Mouse (Mus musculus) layer of hippocampus, adult 11-12 months (tissue): Measurements from ENCODE around the gene Irf2.

Source experiments
- DNase-seq: peaks from one replicate; pipeline ENCODE4 v3.0.0; 2022; ENCODE audit warnings: low spot score

Gene Irf2

DNA sequence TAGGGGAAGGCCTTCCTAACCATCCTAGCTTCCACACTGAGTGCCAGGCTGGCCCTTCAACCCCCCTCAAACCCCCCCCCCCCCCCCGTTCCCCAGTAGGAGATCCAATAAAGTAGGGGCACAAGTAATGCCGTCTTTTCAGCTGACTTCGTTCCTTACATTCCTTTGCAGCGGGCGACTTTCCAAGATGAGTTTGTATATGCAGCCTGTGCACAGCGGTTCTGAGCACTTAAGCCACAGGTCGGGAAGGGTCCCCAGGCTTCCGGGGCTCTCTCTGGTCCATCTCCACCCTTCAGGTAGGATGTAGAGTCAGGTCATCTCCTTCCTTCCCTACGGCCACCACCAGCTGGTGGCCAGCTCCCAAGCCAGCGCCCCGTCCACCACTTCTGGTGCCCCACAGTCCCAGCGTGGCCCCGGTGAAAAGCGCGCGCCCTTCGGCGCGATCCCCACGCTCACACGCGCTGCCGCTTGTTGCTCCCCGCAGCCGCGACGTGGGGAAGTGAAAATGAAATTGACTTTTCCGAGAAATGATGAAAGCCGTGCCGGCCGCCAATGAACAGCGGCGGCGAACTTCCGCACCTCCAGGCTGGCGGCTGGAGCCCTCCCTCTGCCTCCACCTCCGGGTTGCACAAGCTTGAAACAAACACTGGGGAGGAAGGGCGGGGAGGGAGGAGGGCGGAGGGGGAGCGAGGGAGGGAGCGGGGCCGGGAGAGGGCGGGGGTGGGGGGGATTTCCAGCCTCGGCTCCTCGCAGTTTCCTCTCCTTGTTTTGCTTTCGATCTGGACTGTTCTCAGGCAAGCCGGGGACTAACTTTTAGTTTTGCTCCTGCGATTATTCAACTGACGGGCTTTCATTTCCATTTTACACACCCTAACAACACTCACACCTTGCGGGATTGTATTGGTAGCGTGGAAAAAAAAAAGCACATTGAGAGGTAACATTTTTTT lies at the start of gene Irf2:
Irf2 (plus strand) TSS at position 730 of the 947 bp plus-strand sequence.
- peak; percentile 82 for DNase-seq

DNA sequence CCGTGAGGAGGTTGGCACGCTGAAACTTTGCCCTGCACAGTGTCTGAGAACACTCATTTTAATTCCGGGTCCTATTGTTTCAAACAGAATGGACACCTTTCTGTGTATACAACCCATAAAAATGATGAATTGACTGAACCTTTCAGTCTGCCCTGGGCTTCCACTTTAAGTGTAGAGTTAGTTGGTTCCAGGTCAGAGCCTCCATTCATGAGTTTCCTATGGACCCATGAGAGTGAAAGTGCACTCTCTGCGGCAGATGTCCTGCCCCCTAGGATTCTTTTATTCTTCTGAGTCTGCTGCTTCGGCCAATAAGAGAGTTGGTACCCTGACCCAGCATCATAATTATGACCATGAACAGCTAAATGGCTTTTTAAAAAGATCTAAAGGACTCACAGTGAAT lies 49.4 kb upstream of the Irf2 start:
- DNase-seq, result no peak

DNA sequence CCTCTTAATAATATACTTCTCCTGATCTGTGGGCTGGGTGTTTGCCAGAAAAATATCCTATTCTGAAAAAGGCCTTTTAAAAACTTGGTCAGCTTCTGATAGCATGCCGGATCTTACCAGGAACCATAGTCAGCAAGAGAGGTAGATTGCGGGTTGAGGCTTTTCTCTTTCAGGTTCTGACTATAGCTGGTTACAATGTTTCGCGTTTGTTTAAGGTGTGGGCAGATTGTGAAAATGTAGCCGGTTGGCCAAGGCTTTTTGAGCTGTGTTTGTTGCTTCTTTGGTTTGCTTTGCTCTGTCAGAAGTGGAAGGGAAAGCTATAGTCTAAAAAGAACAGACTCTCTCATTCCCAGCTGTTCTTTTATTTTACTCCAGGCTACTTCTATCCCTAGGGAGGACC lies 49.0 kb upstream of the Irf2 start:
- DNase-seq, result no peak

DNA sequence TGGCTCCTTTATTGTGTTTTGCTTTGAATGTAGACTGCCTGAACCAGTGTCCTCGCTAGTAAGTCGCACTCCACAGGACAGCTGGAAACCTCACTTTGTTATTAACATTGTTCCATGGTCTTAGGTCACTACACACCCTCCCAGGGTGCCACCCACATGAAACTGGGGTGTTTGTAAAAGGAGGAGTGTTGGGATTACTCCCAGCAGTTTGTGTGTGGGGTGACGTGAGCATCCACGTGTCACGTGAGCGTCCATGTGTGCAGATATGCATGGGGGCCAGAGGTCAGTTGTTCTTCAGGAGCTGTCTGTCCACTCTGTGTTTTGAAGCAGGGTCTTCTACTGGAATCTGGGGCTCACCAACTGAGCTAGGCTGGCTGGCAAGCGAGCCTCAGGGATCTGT lies 48.2 kb upstream of the Irf2 start:
- no peak for DNase-seq

DNA sequence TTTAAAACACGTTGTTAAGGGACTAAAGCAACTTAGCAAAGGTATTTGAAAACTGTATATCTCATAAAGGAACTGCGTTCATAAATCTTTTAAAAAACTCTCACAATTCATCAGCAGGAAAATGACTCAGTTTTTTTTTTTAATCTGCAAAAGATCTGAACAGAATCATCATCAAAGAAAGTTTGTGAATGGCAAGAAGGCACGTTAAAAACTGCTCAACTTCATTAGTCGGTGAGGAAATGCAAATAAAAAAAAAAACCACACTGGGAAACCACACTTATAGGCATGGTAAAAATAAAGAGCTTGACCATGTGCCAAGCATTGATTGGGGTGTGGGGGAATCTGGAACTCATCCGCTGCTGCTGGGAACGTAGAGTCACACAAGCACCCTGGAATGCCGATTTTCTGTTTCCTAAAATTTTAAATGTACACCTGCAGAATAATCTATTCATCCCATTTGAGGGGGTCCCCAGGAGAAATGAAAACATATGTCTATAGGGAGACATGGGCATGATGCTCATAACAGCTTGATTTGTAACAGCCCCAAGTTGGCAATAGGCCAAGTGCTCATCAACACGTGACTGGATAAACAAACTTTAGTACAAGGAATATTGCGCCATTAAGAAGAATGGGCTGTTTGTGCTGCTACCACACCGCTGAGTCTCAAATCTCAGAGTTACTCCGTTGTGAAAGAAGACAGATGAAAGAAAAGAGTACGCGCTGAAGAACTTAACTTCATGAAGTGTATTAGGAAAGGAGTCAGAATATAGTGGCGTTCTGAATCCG lies 43.1 kb upstream of the Irf2 start:
- DNase-seq, result no peak

DNA sequence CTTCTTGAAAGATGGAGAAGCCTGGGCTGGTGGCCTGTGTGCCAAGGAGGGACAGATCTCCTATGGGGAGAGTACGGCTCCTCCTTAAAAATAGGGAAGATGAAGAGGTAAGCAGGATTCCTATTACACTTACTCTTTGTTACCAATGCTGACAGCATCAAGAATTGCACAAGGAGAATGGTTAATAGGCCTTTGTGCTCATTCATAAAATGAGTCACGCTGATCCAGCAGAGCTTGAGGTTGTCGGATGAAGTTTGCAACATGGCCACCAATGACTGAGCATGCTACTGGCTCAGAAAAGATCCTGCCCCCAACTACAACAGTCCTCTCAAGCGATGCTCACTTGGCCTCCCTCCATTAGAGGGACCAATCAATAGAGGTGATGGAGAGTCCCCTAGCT lies 42.0 kb upstream of the Irf2 start:
- no peak for DNase-seq

DNA sequence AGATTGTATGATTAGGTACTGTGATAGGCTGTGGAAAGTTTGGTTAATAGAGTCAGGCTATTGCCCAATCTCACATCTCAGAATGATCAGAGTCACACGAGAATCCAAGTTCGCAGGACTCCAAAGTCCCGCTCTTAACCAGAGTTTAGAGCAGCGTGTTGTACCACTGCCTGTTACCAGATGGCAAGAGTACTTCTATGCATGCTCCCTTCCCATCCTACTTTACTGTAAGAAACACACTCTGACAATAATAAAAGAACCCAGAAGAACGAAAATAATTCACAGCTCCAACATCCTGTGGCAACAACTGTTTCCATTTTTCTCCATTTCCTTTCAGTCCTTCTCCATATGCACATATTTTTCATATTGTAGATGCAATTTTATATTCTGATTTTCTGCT lies 41.4 kb upstream of the Irf2 start:
- DNase-seq, result no peak

DNA sequence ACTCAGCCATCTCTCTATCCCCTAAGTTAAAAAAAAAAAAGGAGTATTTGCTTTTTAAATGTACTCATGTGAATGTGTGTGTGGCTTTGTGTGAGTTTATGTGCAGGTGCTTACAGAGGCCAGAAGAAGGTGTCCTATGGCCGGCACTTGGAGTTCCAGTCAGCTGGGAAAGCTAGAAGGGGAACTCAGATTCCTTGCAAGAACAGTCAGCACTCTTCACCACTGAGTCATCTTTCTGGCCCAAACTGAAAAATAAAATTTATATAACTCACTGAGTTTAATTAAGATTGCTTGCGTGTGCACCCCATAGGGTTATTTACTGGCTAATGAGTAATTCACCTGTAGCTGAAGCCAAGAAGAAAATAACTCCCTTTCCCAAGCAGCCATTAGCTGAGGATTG lies 34.4 kb upstream of the Irf2 start:
- no peak for DNase-seq

DNA sequence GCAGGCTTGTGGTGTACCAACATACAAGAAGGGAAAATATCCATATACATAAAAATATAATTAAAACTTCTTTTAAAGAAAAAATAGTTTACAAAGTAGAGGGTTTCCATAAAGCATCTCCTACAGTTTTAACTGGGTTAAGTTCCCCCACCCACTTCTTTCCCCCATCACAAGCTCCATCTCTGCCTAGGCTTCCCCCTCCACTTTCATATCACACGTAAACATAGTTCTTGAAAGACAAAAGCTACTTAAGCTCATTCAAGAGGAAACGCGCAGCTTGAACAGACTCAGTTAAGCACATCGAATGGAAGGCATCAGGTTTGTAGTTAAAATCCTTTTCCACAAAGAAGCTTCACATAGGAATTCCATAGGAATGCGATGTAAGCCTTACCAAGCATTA lies 32.8 kb upstream of the Irf2 start:
- DNase-seq, result no peak

DNA sequence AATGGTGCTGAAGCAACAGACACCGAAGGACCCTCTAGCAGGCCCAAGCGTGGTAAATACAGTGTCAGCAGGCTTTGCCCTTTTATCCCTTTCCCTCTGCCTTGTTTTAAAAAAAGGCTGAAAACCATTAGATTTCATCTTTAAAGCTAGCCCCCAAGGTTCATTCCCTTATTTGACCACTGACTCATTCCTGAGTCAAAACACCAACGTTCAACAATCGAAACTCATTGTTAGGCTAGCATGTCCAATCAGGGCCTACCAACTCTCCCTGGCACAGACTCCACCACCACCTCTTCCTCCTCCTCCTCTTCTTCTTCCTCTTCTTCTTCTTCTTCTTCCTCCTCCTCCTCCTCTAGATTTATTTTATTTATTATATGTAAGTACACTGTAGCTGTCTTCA lies 30.2 kb upstream of the Irf2 start:
- no peak for DNase-seq

DNA sequence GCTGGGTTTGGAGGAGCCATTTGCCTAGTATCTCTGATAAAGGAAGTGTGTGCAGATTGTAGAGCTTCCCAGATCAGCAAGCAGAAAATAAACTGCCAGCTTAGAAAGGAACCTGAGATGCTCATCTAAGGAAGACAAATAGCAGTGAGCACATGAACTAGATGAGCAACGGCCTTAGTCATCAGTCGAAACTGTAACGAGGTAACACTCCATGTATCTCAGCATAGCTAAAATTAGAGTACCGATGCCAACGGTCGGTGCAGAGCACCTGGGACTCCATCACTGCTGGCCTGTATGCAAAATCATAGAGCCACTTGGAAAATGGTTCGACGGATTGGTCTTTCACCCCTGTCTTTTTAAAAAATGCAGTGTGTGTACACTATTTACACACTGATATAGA lies 29.2 kb upstream of the Irf2 start:
- no peak for DNase-seq

DNA sequence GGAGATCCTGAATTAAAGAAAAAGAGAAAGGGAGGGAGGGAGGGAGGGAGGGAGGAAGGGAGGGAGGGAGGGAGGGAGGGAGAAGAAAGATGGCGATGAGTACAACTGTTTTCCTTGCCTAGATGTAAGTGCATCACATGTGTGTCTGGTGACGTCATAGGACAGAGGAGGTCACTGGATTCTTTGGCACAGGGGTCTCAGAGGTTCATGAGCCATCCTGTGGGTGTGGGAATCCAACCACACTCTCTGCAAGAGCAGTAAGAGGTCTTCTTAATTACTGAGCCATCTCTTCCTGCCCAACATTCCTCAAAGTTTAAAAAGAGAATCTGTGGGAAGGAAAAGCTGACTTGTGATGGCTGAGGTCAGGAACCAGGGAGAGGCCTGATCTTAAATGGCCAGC lies 28.0 kb upstream of the Irf2 start:
- no peak for DNase-seq

DNA sequence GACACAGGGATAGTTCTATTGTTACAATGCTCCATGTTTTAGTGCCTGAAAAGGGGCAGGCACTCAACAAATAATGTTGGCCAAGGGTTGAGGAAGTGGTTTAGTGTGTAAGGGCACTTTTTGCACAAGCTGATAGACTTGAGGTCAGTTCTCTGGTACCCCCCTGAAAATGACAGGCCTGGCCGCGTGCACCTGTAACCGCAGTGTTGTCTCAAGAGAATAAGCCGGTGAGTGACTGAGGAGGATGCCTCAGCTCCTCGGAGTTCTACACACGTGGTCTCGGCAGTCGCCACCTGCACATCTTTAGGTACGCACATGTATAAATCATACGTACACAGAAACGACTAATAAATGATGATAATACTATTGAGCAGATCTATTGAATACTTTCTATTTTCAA lies 26.4 kb upstream of the Irf2 start:
- no peak for DNase-seq

DNA sequence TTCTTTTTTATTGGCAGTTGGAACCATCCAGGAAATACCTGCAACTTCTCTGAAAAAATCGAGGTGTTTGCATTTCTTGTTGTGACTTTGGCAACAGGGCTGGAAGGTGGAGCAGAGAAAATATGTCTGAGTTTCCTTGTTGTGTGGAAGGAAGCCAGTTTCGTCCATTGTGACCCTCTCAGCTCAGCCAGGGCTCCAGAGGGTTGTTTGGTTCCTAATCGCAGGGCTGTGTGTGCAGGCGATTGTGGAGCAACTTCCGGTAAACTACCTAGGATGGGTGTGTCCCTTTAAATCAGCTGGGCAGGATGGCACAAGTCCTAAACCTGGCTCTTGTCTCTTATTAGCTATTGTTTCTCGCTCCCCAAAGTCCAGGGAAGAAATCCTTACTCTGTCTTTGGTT lies 25.7 kb upstream of the Irf2 start:
- no peak for DNase-seq

DNA sequence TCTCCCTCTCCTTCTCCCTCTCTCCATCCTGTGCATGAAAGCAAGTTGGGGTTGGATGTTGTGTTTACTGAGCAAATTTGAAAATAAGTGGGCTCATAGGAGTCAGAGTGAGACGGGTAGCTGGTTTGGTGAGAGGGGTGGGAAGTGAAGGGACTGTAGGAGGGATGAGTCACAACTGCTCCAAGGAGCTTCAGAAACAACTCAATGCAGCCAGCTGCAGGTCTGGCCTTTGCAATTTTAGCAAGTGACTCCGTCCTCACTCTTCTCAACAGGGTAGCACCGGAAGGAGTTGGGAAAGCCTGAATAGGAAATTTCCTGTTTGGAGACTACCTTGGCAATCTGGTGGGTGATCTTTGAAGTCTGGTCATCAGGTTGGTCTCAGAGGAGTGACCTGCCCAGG lies 25.1 kb upstream of the Irf2 start:
- DNase-seq, result no peak

DNA sequence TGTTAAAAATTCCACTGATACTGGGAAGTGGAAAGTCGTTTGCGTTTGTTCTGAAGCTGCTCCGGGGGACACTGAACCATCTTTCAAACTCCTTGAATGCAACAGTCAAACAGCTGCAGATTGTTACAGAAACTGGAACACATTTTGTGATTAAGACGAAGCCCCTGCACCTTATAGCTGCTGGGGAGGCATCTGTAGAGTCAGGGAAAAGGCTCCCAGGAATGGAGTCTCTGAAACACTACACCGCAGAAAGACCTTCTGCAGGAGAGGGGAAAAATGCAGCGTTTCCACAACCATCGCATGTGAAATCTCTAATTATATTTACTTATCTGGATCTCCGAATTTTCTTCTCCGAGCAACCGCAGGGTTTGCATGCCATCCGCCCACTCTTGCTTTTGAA lies 23.1 kb upstream of the Irf2 start:
- DNase-seq, result no peak

DNA sequence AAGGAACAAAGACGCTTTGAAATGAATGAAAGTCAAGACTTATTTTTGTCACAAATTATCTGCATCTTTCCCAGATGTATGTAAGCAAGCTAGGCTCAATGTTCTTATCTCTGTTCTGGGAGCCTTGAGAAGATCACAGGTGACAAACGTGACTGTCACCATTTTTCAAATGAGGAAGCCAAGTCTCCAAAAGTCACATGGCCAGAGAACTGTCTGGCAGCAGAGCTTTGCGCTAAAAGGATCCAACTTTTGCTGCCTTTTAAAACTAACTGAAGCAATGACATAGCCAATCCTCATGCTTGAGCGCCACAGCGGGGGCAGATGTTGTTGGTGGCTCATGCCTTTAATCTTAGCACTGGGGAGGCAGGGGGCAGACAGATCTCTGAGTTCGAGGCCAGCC lies 22.4 kb upstream of the Irf2 start:
- DNase-seq, result no peak

DNA sequence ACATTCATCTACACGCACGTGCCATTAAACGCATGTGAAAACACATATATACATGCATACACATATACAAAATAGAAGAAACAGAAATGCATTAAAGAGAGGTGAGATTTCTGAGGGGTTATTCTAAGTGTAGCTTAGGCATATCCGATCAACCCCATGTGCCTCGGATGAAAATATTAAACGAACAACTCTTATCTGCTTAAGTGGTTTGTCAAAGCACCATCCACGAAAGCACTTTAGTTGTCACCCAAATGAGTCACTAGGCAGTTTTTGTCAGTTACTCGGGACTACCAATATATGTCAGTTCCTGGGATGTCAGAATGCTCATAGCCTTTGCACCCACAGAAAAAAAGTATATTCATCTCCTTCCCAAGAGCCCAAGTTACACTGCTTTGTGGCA lies 21.2 kb upstream of the Irf2 start:
- DNase-seq, result no peak

DNA sequence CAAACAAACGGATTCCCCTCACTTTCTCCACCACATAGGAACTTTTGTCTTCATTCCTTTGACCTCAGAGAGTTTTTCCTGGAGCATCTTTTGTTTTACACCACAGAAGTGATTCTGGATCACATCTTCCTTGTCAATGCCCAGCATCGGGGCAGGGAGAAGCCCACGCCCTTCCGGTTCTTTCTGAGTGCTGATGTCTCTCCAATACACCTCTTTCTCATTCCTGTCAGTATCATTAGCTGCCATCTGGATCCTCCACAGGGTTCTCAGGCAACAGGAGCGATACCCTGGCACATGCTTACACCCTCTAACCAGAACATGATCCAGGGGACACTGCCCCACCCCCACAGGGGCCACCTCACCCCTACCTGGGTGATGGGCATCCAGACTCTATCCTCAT lies 20.8 kb upstream of the Irf2 start:
- DNase-seq, result no peak

DNA sequence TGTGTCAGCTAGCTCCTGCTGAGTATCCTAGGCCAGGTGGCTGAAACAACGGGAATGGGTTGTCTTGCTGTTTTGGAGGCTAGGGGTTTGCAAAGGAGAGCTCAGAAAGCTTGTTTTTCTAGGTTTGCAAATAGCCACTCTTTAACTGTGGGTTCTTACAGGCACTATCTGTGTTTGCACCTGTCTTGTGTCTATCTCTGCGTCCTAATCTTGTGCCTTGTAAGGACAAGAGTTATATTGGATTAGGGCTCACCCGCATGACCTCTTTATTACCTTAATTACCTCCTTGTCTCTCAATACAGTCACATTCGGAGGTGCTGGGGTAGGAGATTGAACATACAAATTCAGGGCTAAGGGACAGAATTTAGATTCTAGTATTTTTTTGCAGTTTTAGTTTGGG lies 18.9 kb upstream of the Irf2 start:
- no peak for DNase-seq

DNA sequence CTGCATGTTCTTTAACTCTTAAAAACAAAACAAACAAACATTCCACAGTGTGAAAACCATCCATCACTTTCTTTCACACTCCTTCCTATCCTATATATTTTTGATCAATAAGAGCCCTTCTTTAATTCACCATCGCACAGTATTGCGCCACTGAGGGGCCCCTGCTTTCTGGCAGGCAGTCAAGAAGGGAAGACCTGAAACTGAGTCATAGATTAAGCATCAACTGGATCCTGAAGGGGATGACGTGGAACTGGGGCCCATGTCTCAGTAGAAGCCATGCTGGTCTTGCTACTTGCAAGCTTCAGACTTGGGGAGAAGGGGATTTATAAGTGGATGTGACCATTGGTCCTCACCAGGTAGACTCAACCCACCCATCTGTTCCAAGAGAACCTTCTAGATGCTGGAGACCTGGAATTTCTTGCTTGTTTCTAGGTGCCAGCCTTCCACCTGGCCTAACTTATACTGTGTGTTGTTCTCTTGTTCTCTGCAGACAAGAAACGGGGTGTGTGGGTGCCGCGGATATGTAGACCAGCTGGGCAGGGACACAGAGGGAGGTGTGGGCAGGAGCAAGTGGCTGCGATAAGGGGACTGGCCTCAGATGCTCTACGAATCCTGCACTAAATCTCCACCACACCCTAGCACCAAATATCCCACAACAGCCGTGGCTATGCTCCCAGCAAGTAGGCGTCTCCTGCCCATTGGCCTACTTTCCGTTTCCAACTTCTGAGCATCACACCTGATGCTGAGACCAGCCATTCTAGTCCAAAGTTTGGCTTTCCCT lies 18.3 kb upstream of the Irf2 start:
- DNase-seq, result no peak

DNA sequence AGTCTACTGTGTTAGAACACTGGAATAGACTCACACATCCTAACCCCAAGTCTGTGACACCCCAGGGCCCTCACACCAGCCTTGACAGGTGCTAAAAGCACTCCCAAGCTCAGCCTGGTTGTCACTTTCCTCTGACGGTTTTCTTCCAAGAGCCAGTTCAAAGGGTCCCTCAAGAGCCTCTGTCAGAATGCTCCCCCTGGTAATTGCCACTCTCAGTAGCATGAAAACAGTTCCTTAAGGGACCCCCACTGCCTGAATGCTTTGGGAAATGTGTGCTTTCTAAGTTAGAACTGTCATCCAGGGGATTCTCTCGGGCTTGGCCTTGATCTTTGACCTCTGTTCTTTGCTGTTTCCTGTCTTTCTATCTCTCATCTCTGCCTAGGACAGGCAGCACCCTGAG lies 17.0 kb upstream of the Irf2 start:
- no peak for DNase-seq

DNA sequence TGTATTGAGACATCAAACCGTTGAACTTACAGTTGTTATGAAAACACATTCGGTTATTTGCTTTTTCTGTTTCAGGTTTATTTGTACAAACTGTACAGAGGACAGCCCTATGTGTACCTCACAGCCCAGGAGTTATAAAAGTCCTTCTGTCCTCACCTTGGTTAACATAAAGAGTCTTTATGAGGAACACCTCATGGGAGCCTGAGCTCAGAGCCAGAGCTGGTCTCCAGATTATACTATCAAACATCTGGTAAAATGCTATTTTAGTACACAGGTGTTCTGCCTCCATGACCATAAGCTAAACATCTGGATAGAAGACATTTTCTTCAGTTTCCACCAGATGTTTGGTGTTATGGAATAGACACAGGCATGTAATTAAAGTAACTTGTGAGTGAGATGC lies 13.1 kb upstream of the Irf2 start:
- no peak for DNase-seq
